Mouse (Mus musculus) CD8-positive naive resting alpha-beta T cell, adult 2 months (primary cell): ENCODE data around the gene Tmem202.
A peak's percentile ranks its signal among the peaks of the same experiment; 100 is the strongest.

Experiments
- DNase-seq, 2 experiments: peaks; one replicate each; pipeline ENCODE4 v3.0.0; 2022; ENCODE audit warnings: low read depth in 2 of 2, low spot score in 2 of 2

Tmem202 gene

DNA sequence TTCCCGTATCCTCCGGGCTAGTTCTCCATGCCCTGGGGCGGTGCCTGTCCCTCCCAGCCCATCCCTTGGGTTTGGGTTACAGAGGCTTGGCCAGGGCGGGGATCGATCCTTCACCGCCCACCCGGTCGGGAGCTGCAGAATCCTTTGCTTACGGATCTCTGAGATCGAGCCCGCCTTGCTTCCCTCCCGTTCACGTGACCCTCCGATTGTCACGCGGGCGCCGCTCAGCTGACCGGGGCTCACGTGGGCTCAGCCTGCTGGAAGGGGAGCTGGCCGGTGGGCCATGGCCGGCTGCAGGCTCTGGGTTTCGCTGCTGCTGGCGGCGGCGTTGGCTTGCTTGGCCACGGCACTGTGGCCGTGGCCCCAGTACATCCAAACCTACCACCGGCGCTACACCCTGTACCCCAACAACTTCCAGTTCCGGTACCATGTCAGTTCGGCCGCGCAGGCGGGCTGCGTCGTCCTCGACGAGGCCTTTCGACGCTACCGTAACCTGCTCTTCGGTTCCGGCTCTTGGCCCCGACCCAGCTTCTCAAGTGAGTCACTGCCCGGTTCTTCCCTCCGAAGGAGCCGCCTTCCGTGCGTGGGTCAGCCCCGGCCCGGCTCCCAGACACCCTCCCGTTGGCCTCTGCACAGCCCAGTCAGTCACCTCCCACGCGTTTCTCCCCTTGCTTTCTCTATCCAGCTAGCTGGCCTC, at the start of gene Tmem202, which contains the start of gene Hexa:
TSS of gene Tmem202 (minus strand) at position 407 of the 697 bp plus-strand sequence.
TSS of gene Hexa (plus strand) at position 100 of the 697 bp plus-strand sequence.
- peak; percentile 41 to 58 for DNase-seq

DNA sequence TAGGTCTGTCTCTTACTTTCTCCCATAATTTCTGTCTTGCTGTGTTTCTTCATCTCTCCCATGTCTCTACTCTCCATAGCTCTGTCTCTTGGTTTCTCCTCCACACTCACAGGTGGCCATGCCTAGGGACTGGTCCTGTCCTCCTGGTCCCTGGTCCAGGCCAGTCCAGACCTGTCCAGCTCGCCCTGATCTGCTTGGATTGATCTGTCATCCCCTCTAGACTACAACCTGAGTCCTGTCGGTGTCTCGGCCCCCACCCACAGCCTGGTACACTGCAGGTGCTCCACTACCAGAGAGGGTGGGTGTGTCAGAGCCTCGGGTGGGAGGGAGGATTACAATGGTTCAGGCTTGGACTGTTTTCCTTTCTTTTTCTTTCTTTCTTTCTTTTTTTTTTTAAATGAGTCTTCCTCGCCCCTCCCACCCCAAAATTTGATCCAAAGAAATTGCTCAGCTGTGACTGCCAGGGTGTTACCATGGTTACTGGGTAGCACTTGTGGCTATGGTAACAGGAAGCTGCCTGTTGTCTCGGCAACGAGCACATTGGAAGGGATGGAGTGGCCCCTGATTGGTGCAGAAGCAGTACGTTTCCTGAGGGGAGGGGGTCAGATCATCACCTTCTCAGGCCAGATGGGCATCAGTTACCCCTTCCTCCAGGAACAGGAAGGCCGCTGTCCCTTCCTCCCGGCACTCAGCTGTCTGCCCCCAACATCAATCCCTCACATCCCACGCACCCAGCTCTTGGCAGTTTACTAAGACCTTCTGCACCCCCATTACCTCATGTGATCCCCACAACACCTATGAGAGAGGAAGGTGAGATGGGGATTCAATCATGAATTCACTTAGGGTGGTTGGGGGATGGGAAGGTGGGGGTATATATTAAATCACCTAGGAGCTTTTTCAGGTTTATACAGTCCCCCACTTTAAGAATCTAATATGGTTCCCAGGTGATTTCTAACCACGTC, 49.3 kb upstream of the Tmem202 start:
- no peak for DNase-seq

DNA sequence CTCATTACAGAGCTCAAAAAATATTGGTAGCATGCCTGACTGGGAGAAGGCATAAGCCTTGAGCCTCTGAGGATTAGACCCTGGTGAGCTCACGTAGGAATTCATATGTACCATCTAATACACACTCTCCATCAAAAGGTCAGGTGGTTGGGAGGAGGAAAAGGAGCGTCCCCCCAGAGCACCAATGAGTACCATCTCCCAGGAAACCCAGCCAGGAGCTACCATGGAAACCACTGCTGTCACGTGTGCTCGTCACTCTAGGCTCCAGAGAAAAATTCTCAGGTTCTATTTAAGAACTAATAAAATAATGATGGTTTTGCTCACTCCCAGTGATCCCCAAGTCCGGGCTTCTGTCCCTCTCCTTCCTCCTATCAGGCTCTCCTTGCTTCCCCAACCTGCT, 48.6 kb upstream of the Tmem202 start:
- DNase-seq = no peak

DNA sequence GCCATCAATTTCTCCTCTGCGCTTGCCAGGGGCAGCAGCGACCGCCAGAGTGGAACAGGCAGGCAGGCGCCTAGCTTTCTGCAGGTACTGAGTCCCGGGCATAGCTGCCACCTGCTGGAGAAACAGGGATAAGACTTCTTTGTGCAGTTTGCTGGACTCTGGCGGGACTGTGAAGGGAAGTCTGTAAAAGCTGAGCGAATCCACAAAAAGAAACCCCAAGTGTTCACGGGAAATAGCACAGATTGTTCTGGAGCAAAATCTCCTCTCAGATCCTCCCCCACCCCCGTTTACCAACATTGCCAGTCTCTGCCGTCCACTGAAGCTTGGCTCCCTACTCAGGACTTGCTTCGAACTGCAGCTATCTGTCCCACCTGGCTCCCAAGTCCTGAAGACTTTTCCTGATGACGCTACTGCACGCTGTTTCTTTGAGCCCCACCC, 45.2 kb upstream of the Tmem202 start:
- DNase-seq = peak; percentile 39 to 54

DNA sequence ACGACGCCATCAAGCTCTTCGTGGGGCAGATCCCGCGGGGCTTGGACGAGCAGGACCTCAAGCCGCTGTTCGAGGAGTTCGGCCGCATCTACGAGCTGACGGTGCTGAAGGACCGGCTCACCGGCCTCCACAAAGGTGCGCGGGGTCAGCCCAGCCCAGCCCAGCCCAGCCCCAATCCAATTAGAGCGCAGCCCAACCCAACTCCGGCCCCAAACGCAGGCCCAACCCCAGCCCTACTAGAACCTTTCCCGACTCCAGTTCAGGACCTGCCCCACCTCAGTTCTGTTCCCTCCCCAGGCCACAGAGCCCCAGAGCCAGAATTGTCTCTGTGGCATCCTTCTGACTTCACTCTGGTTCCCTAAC, 38.8 kb upstream of the Tmem202 start:
- DNase-seq = no peak

DNA sequence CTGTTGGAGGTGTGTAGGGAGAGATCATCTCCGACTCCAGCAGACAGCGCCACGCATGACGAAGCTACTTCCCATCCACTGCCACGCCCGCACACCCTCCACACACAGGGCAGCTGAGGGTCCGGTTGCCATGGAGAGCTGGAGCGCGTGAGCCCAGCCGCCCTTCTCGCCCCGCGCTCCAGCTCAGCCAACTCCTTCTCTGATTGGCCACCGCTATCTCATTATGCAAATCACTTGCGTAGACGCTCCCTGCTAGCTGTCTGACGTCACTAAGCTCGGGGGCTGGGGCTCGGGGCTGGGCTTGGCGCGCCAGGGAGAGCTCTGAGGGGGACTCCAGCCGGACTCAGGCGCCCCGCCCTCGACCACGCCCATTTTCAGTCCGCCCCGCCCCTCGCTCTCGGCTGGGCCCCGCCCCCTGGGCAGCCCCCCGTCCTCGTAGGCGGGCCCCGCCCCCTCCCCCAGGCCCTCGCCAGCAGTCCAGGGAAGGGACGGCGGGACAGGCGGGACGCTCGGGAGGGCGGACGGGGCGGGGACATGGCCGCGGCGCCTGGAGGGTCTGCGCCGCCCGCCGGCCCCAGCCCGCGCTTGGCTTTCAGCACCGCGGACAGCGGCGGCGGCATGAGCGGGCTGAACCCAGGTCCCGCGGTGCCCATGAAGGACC, 38.3 kb upstream of the Tmem202 start, which contains the start of gene Celf6:
TSS of gene Celf6 (plus strand) at position 74 of the 661 bp plus-strand sequence.
- DNase-seq = peak; percentile 22 to 47

DNA sequence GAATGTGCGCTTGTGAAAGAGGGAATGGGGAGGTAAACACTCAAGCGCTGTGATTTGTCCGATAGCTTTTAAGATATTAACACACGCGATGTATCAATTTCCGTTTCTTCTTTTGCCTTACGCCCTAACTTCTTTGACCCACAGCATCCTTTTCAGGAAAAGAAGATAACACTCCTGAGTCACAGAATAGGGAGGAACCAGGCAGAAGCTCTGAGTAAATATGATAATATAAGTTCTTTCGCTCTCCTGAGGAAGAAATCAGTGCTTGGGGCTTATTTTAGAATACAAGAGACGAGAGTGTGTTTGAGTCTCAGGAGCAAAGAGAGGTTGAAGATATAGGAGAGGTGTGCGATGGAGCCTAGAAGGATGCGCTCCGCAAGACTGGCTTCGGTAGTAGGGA, 37.8 kb upstream of the Tmem202 start:
- DNase-seq = no peak

DNA sequence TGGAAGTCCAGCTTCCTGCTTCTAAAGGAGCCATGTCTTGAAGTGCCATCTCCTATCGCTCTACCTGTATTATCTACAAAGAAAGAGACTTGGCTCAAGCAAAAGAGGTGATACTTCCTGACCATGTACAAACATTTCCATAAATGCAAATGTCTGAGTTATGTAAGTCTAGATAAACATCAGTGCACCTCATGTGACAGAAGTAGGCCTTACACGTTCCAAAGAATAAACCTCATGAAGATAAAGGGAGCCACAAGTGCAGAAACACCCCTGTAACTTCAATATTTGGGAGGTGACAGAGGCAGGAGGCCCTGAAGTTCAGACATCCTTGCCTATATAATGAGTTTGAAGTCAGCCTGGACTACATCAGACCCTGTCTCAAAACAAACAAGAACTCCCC, 32.2 kb upstream of the Tmem202 start:
- DNase-seq = no peak

DNA sequence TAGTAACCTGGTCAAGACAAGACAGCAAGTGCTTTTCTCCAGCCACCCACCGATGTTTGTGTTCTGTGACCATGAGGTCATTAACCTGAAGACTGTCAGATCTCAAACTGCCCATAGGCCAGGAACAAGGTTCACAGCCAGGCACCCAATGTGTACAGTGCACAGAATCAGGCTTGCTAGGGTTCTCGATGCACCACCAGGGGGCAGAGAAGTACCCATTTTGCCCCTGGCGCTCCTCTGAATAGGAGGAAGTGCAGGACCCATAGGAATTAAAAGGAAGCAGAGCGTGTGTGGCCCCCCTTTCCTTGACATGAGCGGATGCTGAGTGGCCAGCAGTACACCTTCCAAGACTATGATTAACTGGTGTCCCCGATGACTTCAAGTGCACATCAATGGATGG, 27.5 kb upstream of the Tmem202 start:
- DNase-seq = peak; percentile 7 to 41

DNA sequence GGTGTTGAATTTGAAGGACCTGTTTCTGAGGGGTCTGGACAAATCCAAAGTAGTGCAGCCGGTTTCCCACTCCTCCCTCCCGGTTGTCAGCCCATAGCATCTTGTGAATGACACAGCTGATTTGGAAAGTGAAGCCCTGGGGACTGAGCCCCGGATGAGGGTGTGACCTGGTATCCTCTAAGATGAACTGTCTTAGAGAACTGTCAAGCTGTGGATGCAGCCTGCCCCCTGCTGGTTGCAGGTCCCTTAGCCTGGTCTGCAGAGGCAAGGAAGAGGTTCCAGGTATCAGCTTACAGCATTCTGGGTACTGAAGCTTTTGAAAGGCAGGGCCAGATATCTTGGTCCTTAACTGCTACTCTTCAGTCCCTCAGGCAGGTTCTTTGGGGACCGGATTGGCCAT, 26.0 kb upstream of the Tmem202 start:
- DNase-seq = peak; percentile 64 to 81

DNA sequence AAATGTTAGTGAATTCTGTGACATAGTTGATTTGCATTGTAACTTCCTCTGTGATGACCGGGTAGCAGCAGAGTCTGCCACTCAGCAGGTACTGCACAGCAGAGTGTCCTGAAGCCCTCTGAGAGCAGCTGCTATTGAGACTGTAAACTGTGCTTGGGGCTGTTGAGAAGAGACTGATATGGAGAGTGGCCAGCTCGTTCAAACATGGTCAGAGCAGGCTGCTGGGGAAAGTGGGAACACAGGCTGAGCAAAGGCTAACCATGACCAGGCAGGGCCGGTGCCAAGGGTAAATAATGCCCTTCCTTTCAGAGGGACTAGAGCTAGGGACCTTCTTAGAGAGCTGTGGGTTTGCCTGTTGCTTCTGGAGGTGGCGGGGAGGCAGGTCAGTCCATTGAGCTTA, 14.1 kb upstream of the Tmem202 start:
- no peak for DNase-seq

DNA sequence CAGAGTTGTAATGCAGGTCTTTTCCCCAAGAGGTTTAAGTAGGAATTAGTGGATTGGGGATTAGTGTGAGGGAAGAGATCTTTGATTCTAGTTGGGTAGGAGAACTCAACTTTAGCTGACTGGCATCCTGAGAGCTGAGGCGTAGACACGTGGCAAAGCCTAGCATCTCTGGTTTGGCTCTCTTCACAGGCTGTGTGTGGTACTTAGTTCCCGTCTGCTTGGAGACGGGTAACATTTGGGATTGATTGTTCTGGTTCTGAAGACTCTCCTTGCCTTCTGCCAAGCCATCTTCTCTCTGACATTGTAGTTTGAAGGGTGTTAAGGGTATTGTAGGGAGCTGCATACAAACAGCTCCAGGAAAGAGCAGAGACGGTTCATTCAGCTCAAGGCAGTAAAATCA, 13.0 kb upstream of the Tmem202 start:
- DNase-seq = no peak

DNA sequence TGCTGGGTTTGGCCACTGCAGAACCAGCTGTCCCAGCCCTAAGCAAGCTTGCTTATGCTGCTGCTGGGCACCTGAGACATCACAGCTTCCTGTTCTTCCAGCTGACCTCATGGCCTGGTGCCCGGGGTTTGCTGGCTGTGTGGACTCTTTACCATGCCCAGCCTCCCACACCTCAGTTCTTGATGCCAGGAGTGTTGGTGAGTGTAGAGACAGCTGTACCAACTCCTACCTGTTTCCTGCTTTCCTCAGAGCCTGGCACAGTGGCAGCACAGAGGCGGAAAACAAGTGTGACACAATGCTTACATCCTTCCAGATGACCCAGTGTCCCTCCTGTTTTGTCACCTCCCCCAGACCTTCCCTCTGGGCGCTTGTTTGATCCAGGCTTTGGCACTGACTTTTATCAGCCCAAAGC, 12.0 kb upstream of the Tmem202 start:
- no peak for DNase-seq

DNA sequence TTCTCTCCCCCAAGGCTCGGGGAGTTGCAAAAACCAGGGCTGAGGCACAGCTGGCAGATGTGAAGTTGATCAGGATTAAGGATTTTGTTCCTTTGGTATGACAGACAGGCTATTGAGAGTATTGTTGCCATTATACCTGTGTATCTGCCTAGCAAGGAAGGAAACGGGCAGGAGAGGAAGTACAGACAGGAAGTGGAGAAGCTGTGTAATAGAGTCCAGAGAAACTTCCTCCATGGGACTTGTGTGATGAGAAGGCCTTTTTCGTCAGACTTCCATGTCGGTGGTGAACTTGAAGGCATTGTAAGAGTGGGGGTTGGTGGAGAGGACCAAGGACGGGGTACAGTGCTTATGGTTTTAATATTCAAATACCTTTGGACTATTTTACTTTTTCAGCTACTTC, 11.4 kb upstream of the Tmem202 start:
- no peak for DNase-seq

DNA sequence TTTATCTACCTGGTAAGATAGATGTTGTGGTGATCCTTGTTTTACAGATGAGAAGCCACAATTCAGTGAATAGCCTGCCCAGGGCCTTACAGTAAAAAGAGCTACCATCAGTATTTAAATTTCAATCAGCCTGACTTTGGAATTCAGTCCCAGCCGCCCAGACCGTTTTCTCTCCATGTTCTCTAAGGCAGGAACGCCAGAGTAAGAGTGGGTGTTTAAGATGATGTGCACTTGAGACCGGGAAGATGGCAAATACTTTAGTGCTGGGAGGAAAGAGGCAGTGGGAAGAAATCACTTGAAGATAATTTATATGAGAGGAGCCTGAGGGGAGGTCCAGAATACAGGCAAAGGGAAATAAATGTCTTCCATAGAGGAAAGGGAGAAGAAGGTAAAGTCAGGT, 10.4 kb upstream of the Tmem202 start:
- DNase-seq = no peak

DNA sequence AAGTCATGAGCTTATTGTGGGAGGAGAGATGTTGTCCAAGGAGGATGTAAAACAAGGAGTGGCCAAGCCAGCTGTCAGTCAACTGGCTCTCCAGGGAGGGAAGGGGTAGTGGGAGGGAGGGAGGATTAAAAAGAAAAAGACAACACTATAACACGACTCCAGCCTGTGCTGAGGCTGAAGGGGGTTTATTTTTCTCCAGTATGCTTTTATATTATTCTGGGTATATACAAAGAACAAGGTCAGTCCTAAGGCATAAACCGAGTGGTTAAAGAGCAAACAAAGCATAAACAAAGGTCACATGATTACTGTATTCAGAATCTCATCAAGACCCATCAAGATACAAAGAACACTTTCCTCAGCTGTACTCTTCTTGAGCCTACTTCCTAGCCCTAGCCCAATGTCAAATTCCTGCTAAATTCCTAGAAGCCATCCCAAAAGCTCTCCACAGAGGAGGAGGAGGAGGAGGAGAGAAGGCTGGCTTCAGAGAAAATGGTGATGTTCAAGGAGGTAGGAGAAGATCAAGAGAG, 9.4 kb upstream of the Tmem202 start:
- no peak for DNase-seq

DNA sequence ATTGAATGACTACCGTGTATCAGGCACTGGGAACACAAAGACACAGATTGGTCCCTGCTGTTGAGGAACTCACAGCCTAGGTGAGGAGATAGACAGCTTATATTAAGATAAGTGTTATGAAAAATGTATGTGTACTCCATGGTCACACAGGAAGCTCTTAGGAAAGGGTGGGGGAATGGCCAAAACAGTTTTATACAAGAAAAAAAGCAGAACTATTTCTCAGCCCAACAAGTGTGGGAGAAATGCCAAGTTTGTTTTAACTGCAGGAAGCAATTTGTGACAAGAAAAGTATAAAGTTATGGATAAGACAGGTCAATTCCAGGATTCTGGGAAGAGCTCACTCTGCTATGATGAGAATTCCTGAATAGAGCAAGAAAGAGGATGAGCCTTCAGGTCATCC, 8.2 kb upstream of the Tmem202 start:
- DNase-seq = no peak

DNA sequence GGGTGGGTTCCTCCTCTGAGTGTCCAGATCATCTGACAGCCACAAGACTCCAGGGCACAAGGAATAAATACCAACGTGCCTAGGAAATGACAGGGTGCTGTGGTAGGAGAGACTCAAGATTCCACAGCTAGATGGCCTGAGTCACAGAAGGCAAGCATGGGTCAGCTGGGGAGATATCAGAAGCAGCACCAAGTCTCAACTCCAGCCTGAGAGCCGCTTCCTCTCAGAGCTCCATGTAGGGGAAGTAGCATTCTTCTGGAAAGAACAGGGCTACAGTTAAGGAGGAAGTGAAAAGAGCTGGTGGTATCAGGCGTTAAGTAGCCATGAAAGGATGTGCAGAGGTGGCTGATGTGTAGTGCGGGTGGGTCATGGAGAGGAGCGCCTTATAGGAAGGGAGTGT, 5.1 kb upstream of the Tmem202 start:
- no peak for DNase-seq

DNA sequence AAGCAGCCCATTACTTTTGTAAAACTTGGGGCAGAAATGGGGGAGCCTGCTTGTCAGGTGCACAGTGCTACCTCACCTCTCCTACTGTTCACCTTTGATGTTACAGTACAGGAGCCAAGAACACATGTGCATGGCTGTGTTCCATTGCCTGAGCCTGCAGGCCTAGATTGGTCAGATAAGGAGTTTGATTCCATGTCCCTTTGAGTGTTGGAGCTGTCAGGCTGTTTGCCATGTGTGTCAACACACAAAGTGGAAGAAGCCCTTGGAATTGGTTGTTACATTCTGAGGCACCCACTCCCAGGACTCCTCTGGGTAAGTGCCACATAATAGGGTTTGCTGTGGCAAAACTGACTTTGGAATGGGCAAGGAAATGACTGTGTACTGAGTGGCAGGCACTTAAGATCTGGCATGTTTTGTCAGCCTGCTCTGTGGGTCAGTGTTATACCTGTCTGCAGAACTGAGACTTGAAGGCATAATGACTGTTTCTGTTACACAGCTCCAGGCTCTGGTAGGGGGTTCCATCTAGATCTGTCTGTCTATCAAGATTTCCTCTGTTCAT, 3.2 kb upstream of the Tmem202 start:
- DNase-seq = no peak

DNA sequence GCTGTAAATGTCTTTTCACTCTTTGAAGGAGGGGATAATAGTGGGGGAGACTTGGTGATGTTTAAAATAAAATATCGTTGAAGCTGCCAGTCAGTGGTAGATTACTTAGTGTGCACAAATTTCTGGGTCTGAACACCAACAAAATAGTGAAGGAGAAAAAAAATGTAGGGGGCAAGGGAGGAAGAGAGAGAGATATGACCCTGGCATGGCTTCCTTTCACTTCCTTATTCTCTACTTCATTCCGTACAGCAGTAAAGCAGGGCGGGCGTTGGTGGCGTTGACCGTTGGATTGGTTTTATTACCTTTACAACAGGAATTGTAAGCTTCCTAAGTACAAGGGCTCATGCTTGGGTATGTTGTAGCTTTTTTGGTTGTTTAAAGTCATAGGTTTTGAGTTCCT, 2.0 kb upstream of the Tmem202 start:
- DNase-seq = no peak

DNA sequence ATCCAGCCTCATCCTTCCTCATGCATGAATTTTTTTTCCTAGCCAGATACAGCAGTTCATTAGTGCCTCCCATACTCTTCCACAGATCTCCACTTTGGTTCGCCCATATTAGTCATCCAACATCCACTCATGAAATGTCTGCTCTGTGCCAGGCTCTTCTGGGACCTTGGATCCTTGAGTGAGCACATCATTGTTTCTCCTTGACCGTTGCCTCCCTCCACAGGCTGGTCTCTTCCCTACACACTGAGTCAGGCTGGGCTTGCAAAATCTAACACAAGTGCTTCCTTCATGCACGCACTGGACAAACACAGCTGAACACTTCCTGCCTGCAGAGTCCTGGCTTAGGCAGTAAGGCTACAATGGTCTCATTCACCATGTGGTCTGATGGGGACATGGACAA, 2.0 kb downstream of the Tmem202 start:
- no peak for DNase-seq
